Mouse (Mus musculus): ENCODE data around the gene Iqsec2.
"Not testable (repeated sequence)": the region's sequence is repeated elsewhere in the genome, so short reads cannot be mapped to it uniquely, and the experiment has no call there.

Gene Iqsec2

GRCm38 (mm10) chrX:152178843-152179545 lies 34.9 kb downstream of the Iqsec2 start:
- DNase-seq (ENCODE audit: low read depth, low spot score) = no peak

- no peak for DNase-seq (ENCODE audit: low read depth, low spot score)
These were observed 35.9 kb downstream of the Iqsec2 start for GRCm38 (mm10) chrX:152179670-152180656.

GRCm38 (mm10) chrX:152187151-152187550 lies 43.1 kb downstream of the Iqsec2 start:
- no peak for DNase-seq (ENCODE audit: low read depth, low spot score)

- DNase-seq (ENCODE audit: low read depth, low spot score) = no peak
These were observed 47.2 kb downstream of the Iqsec2 start for GRCm38 (mm10) chrX:152191266-152191665.

GRCm38 (mm10) chrX:152197814-152198648 lies 54.0 kb downstream of the Iqsec2 start:
- DNase-seq (ENCODE audit: low read depth, low spot score) = no peak

GRCm38 (mm10) chrX:152201737-152202421 lies 57.8 kb downstream of the Iqsec2 start:
- no peak for DNase-seq (ENCODE audit: low read depth, low spot score)

GRCm38 (mm10) chrX:152202422-152203103 lies 58.5 kb downstream of the Iqsec2 start:
- no peak for DNase-seq (ENCODE audit: low read depth, low spot score)

- DNase-seq (ENCODE audit: low read depth, low spot score) = peak; percentile 14
These were observed 59.2 kb downstream of the Iqsec2 start for GRCm38 (mm10) chrX:152203247-152203646.

GRCm38 (mm10) chrX:152205486-152205885 lies 61.4 kb downstream of the Iqsec2 start:
- DNase-seq (ENCODE audit: low read depth, low spot score) = no peak

GRCm38 (mm10) chrX:152214703-152215102 lies 70.6 kb downstream of the Iqsec2 start:
- no peak for DNase-seq (ENCODE audit: low read depth, low spot score)

GRCm38 (mm10) chrX:152218529-152218928 lies 74.5 kb downstream of the Iqsec2 start:
- DNase-seq (ENCODE audit: low read depth, low spot score) = no peak

- DNase-seq (ENCODE audit: low read depth, low spot score) = no peak
These were observed 77.7 kb downstream of the Iqsec2 start for GRCm38 (mm10) chrX:152221721-152222120.

GRCm38 (mm10) chrX:152222226-152222625 lies 78.2 kb downstream of the Iqsec2 start:
- no peak for DNase-seq (ENCODE audit: low read depth, low spot score)

GRCm38 (mm10) chrX:152223313-152223712 lies 79.2 kb downstream of the Iqsec2 start:
- DNase-seq (ENCODE audit: low read depth, low spot score) = no peak

- DNase-seq (ENCODE audit: low read depth, low spot score) = no peak
These were observed 80.2 kb downstream of the Iqsec2 start for GRCm38 (mm10) chrX:152224280-152224679.

- peak; percentile 99 for DNase-seq (ENCODE audit: low read depth, low spot score)
These were observed 89.0 kb downstream of the Iqsec2 start, which contains the start of gene Kdm5c for GRCm38 (mm10) chrX:152232781-152233763. Gene Kdm5c, plus strand, starts transcription at chrX:152233020.

GRCm38 (mm10) chrX:152234125-152234524 lies 90.1 kb downstream of the Iqsec2 start:
- DNase-seq (ENCODE audit: low read depth, low spot score) = no peak

- no peak for DNase-seq (ENCODE audit: low read depth, low spot score)
These were observed 91.7 kb downstream of the Iqsec2 start for GRCm38 (mm10) chrX:152235758-152236157.

- DNase-seq (ENCODE audit: low read depth, low spot score) = not testable (repeated sequence)
These were observed 99.1 kb downstream of the Iqsec2 start for GRCm38 (mm10) chrX:152243140-152243539.

All from ES-CJ7 (cell line).